Mouse (Mus musculus) kidney, postnatal 14 days (tissue): ENCODE results near the gene Gm17332.
"Not testable (repeated sequence)": the region's sequence is repeated elsewhere in the genome, so short reads cannot be mapped to it uniquely, and the experiment has no call there.

Experiments used
- DNase-seq: peaks from one replicate; pipeline ENCODE4 v3.0.0; 2022; ENCODE audit warnings: mixed read lengths

Gm17332 gene

GRCm38 (mm10) chr11:31182362-31182761, at the start of gene Gm17332:
Gene Gm17332, minus strand, starts transcription at chr11:31182462.
- no peak for DNase-seq

- DNase-seq: no peak
Measured at GRCm38 (mm10) chr11:31229966-31230365, 47.7 kb upstream of the Gm17332 start.

- DNase-seq: peak; percentile 9
Measured at GRCm38 (mm10) chr11:31225359-31225758, 43.1 kb upstream of the Gm17332 start.

- DNase-seq: no peak
Measured at GRCm38 (mm10) chr11:31218009-31218408, 35.7 kb upstream of the Gm17332 start.

- DNase-seq: no peak
Measured at GRCm38 (mm10) chr11:31195621-31196363, 13.5 kb upstream of the Gm17332 start.

GRCm38 (mm10) chr11:31194761-31195160, 12.5 kb upstream of the Gm17332 start:
- DNase-seq: no peak

- DNase-seq: no peak
Measured at GRCm38 (mm10) chr11:31170052-31170646, 12.1 kb downstream of the Gm17332 start.

GRCm38 (mm10) chr11:31169161-31170051, 12.9 kb downstream of the Gm17332 start:
- peak; percentile 4 for DNase-seq

GRCm38 (mm10) chr11:31168831-31169160, 13.5 kb downstream of the Gm17332 start:
- no peak for DNase-seq

GRCm38 (mm10) chr11:31157021-31157420, 25.2 kb downstream of the Gm17332 start:
- DNase-seq: no peak

- DNase-seq: not testable (repeated sequence)
Measured at GRCm38 (mm10) chr11:31138394-31138793, 43.9 kb downstream of the Gm17332 start.

- DNase-seq: not testable (repeated sequence)
Measured at GRCm38 (mm10) chr11:31134824-31135223, 47.4 kb downstream of the Gm17332 start.

GRCm38 (mm10) chr11:31133726-31134125, 48.5 kb downstream of the Gm17332 start:
- DNase-seq: not testable (repeated sequence)
